Mouse (Mus musculus): ENCODE results near the gene Shisal1. TPM values are rescaled to one million over a fixed set of nuclear protein-coding genes. Genes with fewer than 3 reads are reported as not detected.

Shisal1 gene
- polyA plus RNA-seq, 1 experiment from 2014 or later, result 1.9 TPM

- ATAC-seq (ENCODE audit: low FRiP score, low TSS enrichment), result no peak
- H3K4me1 ChIP-seq (ENCODE audit: insufficient read depth, low read length), result no peaks in the 10 kb centered on the region
- H3K4me2 ChIP-seq (replicated peaks; ENCODE audit: low read depth, low read length), result no peak overlapping the region
- H3K9me3 ChIP-seq (ENCODE audit: low read length), result no peaks in the 10 kb centered on the region
- H3K27ac ChIP-seq (ENCODE audit: low read length), result no peak overlapping the region
- H3K9ac ChIP-seq (replicated peaks; ENCODE audit: low read length), result no peak overlapping the region
- H3K27me3 ChIP-seq (ENCODE audit: insufficient read depth, low read length), result no peaks in the 10 kb centered on the region
- H3K4me3 ChIP-seq (ENCODE audit: low read length), result no peak overlapping the region
- no peaks in the 10 kb centered on the region for H3K36me3 ChIP-seq (ENCODE audit: insufficient read depth, low read length)
- 57% methylated on average over 6 of the region's 6 CpGs for WGBS
These were observed 12.1 kb upstream of the Shisal1 start for GRCm38 (mm10) chr15:84458983-84459382.

DNA sequence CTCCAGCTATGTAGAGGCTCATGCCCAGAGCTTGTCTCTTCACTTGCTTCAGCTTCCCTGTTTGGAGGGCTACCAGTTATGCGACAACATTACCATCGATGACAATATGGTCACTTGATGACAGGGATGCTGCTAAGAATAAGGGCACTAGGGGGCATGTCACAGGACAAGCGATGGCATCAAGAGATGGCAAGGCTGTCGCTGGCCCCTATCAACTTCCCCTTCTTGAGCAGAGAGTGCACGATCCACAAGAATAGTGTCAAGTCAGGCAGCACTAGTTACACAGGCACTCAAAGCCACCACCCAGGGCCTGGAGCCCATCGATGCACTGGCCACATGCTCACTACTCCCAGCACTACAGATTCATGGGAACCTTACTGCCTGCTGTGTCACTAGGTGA, 8.4 kb upstream of the Shisal1 start:
- H3K27me3 ChIP-seq (ENCODE audit: insufficient read depth, low read length), result no peaks in the 10 kb centered on the region
- no peak overlapping the region for H3K4me2 ChIP-seq (replicated peaks; ENCODE audit: low read depth, low read length)
- H3K4me3 ChIP-seq (ENCODE audit: low read length), result no peak overlapping the region
- no peak overlapping the region for H3K9ac ChIP-seq (replicated peaks; ENCODE audit: low read length)
- ATAC-seq (ENCODE audit: low FRiP score, low TSS enrichment), result no peak
- WGBS, result 94% methylated on average over 6 of the region's 6 CpGs
- peaks cover 11% of the 10 kb centered on the region for H3K4me1 ChIP-seq (ENCODE audit: insufficient read depth, low read length)
- H3K36me3 ChIP-seq (ENCODE audit: insufficient read depth, low read length), result no peaks in the 10 kb centered on the region
- H3K9me3 ChIP-seq (ENCODE audit: low read length), result no peaks in the 10 kb centered on the region
- no peak overlapping the region for H3K27ac ChIP-seq (ENCODE audit: low read length)

DNA sequence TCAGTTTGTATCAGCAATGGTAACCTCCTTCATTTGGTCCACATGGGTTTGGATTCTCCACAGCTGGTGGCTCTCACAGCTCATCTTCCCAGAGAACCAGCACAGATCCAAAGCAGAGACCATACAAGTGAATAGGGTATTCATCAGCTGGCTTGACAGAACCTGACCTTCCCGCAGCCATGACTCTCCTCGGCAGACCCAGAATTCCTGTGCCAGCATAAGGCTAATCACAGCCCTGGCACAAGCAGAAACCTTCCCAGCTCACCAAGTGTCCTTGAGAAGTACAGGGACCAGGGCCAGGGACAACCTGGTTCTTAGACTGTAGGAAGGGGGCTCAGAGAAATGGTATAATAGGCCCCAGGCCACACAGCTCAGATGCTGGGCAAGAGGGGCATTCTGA, 6.2 kb upstream of the Shisal1 start:
- Histone ChIP-seq H3K27me3 (ENCODE audit: insufficient read depth, low read length) (peaks cover 9% of the 10 kb centered on the region), H3K9me3 (ENCODE audit: low read length) (no peaks in the 10 kb centered on the region), H3K36me3 (ENCODE audit: insufficient read depth, low read length) (no peaks in the 10 kb centered on the region), H3K4me2 (replicated peaks; ENCODE audit: low read depth, low read length) (no peak overlapping the region), H3K4me3 (ENCODE audit: low read length) (no peak overlapping the region), H3K4me1 (ENCODE audit: insufficient read depth, low read length) (peaks cover 14% of the 10 kb centered on the region), H3K9ac (replicated peaks; ENCODE audit: low read length) (no peak overlapping the region), H3K27ac (ENCODE audit: low read length) (no peak overlapping the region)
- 91% methylated on average over 2 of the region's 2 CpGs for WGBS
- ATAC-seq (ENCODE audit: low FRiP score, low TSS enrichment), result no peak

DNA sequence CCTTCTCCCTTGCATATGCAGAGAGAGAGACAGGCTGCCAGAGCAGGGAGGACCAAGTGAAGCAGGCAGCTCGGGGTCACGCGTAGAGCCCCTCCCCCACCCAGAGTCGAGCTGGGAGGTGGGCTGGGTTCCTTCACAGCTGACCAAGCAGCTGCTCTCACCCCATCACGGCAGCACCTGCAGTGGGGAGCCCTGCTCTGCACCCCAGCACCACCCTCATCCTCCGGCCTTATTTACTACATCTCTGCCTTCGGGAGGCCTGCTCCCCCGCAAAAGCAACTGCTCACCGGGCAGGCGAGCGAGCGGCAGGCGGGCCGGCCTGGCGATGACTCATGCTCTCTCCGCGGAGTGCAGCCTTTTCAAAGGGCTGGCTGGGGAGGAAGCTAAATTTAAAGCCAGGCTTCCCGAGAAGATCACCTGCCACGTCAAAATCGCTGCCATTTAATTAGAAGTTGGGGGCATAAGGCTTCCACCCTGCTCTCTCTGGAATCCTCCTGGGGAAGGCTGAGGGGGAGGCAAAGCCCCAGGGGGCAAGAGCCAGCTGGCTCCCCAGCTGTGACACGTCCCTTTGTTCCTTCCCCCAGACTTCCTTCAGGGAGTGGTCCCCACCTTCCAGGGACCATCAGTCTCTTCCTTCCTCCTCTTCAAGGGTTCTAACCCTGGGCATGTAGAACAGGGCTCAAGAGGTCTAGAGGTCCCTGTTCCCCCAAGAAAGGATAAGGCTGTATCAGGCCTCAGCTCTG, 3.7 kb upstream of the Shisal1 start:
- Histone ChIP-seq H3K27ac (ENCODE audit: low read length) (peak overlapping the region; percentile 27; the same call in 1 of the 2 replicates), H3K4me2 (replicated peaks; ENCODE audit: low read depth, low read length) (peak overlapping the region; percentile 37), H3K27me3 (ENCODE audit: insufficient read depth, low read length) (peaks cover 27% of the 10 kb centered on the region), H3K4me1 (ENCODE audit: insufficient read depth, low read length) (peaks cover 20% of the 10 kb centered on the region), H3K4me3 (ENCODE audit: low read length) (0 out of 2 replicates have a peak overlapping the region, but pooled peaks have one; percentile 5), H3K9ac (replicated peaks; ENCODE audit: low read length) (peak overlapping the region; percentile 14; the same call in 1 of the 2 replicates), H3K9me3 (ENCODE audit: low read length) (no peaks in the 10 kb centered on the region), H3K36me3 (ENCODE audit: insufficient read depth, low read length) (no peaks in the 10 kb centered on the region)
- ATAC-seq (ENCODE audit: low FRiP score, low TSS enrichment), result peak; percentile 64
- under 1% methylated on average over 21 of the region's 21 CpGs for WGBS

GRCm38 (mm10) chr15:84445812-84446716, 833 bp downstream of the Shisal1 start:
- H3K4me3 ChIP-seq (ENCODE audit: low read length), result peak overlapping the region; percentile 56
- ATAC-seq (ENCODE audit: low FRiP score, low TSS enrichment), result no peak
- H3K4me1 ChIP-seq (ENCODE audit: insufficient read depth, low read length), result peaks cover 36% of the 10 kb centered on the region
- peak overlapping the region; percentile 97 for H3K4me2 ChIP-seq (replicated peaks; ENCODE audit: low read depth, low read length)
- H3K9me3 ChIP-seq (ENCODE audit: low read length), result no peaks in the 10 kb centered on the region
- H3K9ac ChIP-seq (replicated peaks; ENCODE audit: low read length), result peak overlapping the region; percentile 79
- H3K36me3 ChIP-seq (ENCODE audit: insufficient read depth, low read length), result no peaks in the 10 kb centered on the region
- peaks cover 46% of the 10 kb centered on the region for H3K27me3 ChIP-seq (ENCODE audit: insufficient read depth, low read length)
- 2% methylated on average over 88 of the region's 99 CpGs for WGBS
- no peak overlapping the region for H3K27ac ChIP-seq (ENCODE audit: low read length)

GRCm38 (mm10) chr15:84444181-84444580, 2.7 kb downstream of the Shisal1 start:
- peak; percentile 46; the same call in 1 of the 2 replicates for ATAC-seq (ENCODE audit: low FRiP score, low TSS enrichment)
- H3K9ac ChIP-seq (replicated peaks; ENCODE audit: low read length), result 0 out of 2 replicates have a peak overlapping the region, but pooled peaks have one; percentile 35
- no peak overlapping the region for H3K4me2 ChIP-seq (replicated peaks; ENCODE audit: low read depth, low read length)
- no peak overlapping the region for H3K4me3 ChIP-seq (ENCODE audit: low read length)
- H3K36me3 ChIP-seq (ENCODE audit: insufficient read depth, low read length), result no peaks in the 10 kb centered on the region
- WGBS, result 35% methylated on average over 7 of the region's 7 CpGs
- no peaks in the 10 kb centered on the region for H3K9me3 ChIP-seq (ENCODE audit: low read length)
- H3K27me3 ChIP-seq (ENCODE audit: insufficient read depth, low read length), result peaks cover 46% of the 10 kb centered on the region
- H3K27ac ChIP-seq (ENCODE audit: low read length), result peak overlapping the region; percentile 74
- H3K4me1 ChIP-seq (ENCODE audit: insufficient read depth, low read length), result peaks cover 25% of the 10 kb centered on the region

DNA sequence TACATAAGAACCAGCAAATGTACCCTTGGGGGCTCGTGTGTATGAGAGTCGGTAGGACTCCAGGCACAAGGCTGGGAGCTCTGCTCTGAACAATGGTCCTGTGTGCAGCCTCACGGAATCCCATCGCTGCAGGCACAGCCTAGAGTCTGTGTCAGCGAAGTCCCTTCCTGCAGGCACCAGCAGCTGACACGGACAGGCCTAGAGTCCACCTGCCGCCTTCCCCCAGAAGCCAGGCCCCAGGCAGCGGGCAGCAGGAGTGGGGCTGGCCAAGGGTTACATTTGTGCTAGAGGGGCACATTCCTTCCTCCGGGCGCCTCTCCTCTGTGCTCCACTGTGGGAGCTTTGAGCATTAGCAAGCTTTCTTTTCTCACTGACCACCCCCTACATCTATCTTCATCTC, 3.3 kb downstream of the Shisal1 start:
- peak; percentile 58 for ATAC-seq (ENCODE audit: low FRiP score, low TSS enrichment)
- peak overlapping the region; percentile 74 for H3K27ac ChIP-seq (ENCODE audit: low read length)
- H3K27me3 ChIP-seq (ENCODE audit: insufficient read depth, low read length), result peaks cover 42% of the 10 kb centered on the region
- H3K4me2 ChIP-seq (replicated peaks; ENCODE audit: low read depth, low read length), result no peak overlapping the region
- no peak overlapping the region for H3K9ac ChIP-seq (replicated peaks; ENCODE audit: low read length)
- no peaks in the 10 kb centered on the region for H3K36me3 ChIP-seq (ENCODE audit: insufficient read depth, low read length)
- H3K4me3 ChIP-seq (ENCODE audit: low read length), result no peak overlapping the region
- 59% methylated on average over 10 of the region's 10 CpGs for WGBS
- H3K9me3 ChIP-seq (ENCODE audit: low read length), result no peaks in the 10 kb centered on the region
- peaks cover 25% of the 10 kb centered on the region for H3K4me1 ChIP-seq (ENCODE audit: insufficient read depth, low read length)

- Histone ChIP-seq H3K9ac (replicated peaks; ENCODE audit: low read length) (no peak overlapping the region), H3K4me3 (ENCODE audit: low read length) (no peak overlapping the region), H3K4me1 (ENCODE audit: insufficient read depth, low read length) (peaks cover 25% of the 10 kb centered on the region), H3K27me3 (ENCODE audit: insufficient read depth, low read length) (peaks cover 26% of the 10 kb centered on the region), H3K36me3 (ENCODE audit: insufficient read depth, low read length) (no peaks in the 10 kb centered on the region), H3K27ac (ENCODE audit: low read length) (no peak overlapping the region), H3K9me3 (ENCODE audit: low read length) (no peaks in the 10 kb centered on the region), H3K4me2 (replicated peaks; ENCODE audit: low read depth, low read length) (no peak overlapping the region)
- WGBS, result 62% methylated on average over 14 of the region's 14 CpGs
- no peak for ATAC-seq (ENCODE audit: low FRiP score, low TSS enrichment)
These were observed 5.1 kb downstream of the Shisal1 start for GRCm38 (mm10) chr15:84441682-84442315.

DNA sequence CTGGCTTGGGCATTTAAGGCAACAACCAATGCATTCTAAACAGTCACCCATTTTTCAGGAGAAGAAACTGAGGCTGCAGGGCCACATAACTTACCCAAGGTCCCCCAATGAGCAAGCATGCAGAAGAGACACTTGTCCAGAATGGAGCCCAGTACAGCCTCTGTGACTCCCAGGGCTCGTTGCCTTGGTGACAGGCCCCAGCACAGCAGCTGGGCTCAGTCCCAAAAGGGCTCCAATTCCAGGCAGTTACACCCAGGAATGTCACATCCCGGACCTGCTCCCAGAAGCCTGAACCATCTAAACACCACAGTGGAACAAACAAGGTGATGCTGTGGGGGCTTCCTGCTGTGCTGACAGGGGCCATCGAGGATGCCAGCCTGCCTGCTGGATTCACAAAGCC, 6.1 kb downstream of the Shisal1 start:
- H3K4me1 ChIP-seq (ENCODE audit: insufficient read depth, low read length), result peaks cover 21% of the 10 kb centered on the region
- no peak overlapping the region for H3K9ac ChIP-seq (replicated peaks; ENCODE audit: low read length)
- no peak for ATAC-seq (ENCODE audit: low FRiP score, low TSS enrichment)
- no peak overlapping the region for H3K4me2 ChIP-seq (replicated peaks; ENCODE audit: low read depth, low read length)
- H3K9me3 ChIP-seq (ENCODE audit: low read length), result no peaks in the 10 kb centered on the region
- no peak overlapping the region for H3K4me3 ChIP-seq (ENCODE audit: low read length)
- peaks cover 21% of the 10 kb centered on the region for H3K27me3 ChIP-seq (ENCODE audit: insufficient read depth, low read length)
- H3K36me3 ChIP-seq (ENCODE audit: insufficient read depth, low read length), result no peaks in the 10 kb centered on the region
- WGBS, result 42% methylated on average over 3 of the region's 3 CpGs
- no peak overlapping the region for H3K27ac ChIP-seq (ENCODE audit: low read length)

Data from kidney, embryonic 16.5 days (tissue).